Mouse (Mus musculus): ENCODE data around the gene Grb10.

- TF ChIP-seq TAL1 (IDR thresholded peaks at IDR 0.05; ENCODE audit: low read length) (no peak), GATA1 (IDR thresholded peaks at IDR 0.05; ENCODE audit: low read length) (no peak)
Observed at GRCm38 (mm10) chr11:12079231-12079630, 40.7 kb upstream of the Grb10 start.
